Mouse (Mus musculus) testis, adult 2 months (tissue): ENCODE data around the gene Dixdc1.

Experiments
- CTCF ChIP-seq: fragments of 200-500 bp; IDR thresholded peaks from 2 replicates; pipeline ENCODE4 v1.5.1; 2012; ENCODE audit warnings: low read depth, mild to moderate bottlenecking, inconsistent platforms, low read length, moderate library complexity; ENCODE audit not compliant: control insufficient read depth, insufficient read depth, insufficient replicate concordance
- POLR2A ChIP-seq: fragments of 200-500 bp; IDR thresholded peaks from 2 replicates; pipeline ENCODE4 v1.6.1; 2012; ENCODE audit warnings: low read depth, mild to moderate bottlenecking, inconsistent platforms, low read length, moderate library complexity; ENCODE audit not compliant: control insufficient read depth

DNA sequence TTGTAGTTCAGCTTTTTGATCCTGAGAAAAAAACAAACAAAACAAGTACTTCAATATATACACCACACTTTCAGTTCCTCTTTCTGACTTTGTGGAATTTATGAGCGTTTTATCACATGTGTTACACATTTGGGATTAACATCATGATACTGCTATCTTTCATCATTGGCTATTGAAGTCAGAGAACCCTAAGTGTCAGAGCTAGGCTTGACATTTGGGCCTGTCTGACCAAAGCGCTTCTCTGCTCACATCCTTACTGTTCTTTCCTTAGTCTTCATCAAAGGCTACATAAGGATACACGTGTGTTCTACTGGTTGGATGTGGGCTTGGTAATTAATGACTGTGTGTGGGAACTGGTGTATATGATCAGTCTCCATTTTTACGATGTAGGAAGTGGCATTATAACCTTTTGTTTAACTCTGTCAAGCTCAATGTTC is 34.7 kb upstream of the Dixdc1 start:
- TF ChIP-seq CTCF (no peak), POLR2A (no peak)
